Mouse (Mus musculus) C2C12 (cell line): ENCODE results near the gene Cnnm2.

Experiments used
- CTCF ChIP-seq: IDR thresholded peaks from one replicate; pipeline ENCODE4 v1.5.1; 2011; ENCODE audit not compliant: control insufficient read depth, insufficient read depth, insufficient read length
- MAX ChIP-seq: IDR thresholded peaks from one replicate; pipeline ENCODE4 v1.6.1; 2011; ENCODE audit warnings: mild to moderate bottlenecking, control low read depth
- USF1 ChIP-seq: IDR thresholded peaks from one replicate; pipeline ENCODE4 v1.6.1; 2011; ENCODE audit warnings: low read depth, mild to moderate bottlenecking, control low read depth, moderate library complexity

DNA sequence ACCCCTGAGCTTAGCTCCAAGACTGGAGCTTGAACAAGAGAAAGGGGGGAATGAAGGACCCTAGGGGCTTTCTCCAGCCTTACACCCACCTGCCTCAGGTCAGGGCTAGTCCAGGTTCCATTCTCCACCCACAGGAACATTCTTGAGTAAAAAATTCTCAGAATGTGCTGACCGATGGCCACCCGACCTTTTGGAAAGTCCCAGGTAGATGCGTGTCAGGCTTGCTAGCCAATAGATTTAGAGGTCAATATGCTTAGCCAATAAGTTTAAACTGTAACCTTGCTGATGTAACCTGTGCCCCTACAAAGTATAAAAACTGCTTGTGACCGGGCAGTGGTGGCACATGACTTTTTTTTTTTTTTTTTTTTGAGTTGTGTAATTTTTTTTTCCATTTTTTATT is 5.2 kb upstream of the Cnnm2 start:
- TF ChIP-seq CTCF = no peak
- TF ChIP-seq MAX = no peak
- no peak for TF ChIP-seq USF1
